Mouse (Mus musculus): ENCODE results near the gene Nfatc2.

Nfatc2 gene

DNA sequence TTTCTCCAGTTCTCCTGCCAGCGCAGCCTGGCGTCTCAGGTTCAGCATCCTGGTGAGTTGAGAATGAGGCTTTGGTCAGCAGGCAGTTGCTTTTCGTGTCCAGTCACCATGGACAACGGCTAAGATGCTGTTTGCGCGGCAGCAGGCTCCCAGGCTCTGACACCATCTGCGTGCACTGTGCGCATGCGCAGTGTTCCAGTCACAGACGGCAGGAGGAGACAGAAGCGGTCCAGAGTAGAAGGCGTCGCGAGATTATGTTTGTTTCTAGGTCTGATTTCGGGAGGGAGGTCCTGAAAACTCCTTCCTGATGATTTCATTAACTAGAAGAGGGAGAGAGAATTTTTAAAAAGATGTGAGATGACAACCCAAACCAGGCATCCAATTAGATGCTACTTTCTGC lies 121.5 kb downstream of the Nfatc2 start:
- no peak for DNase-seq

DNA sequence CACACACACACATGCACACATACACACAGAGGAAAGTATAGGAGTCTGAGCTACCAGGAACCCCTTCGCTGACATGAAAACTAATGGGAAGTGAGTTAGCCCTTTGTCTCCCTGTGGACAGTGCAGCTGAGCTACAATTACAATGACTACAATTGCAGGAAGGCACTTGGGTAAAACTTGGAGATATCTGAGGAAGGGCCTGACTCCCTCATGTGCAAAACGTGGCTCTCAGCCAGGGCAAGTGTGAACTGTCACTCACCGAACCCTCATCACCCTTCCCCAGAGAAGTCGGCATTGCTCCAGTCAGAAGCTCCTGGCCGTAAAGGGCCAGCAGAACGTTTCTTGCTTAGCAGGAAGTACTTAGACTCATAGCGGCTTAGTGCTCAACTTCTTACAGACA lies 123.0 kb downstream of the Nfatc2 start:
- DNase-seq = no peak

DNA sequence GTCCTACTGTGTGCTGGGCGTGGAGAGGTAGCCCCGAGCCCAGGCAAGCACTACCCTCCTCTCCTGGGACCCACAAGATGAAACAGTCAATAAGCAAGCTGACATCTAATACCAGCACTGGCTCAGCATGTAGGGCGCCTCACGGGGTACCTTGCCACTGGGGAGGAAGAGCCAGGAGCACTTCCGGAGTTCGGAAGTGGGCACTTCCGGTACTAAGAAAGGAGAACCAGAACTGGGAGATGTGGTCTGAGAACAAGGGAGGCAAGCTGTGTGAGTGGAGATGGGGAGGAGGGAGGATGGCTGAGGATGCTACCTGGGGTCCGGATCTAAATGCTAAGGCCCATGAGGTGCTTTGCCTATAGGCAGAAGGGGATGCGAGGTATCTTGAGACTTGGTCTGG lies 128.0 kb downstream of the Nfatc2 start:
- DNase-seq = no peak

DNA sequence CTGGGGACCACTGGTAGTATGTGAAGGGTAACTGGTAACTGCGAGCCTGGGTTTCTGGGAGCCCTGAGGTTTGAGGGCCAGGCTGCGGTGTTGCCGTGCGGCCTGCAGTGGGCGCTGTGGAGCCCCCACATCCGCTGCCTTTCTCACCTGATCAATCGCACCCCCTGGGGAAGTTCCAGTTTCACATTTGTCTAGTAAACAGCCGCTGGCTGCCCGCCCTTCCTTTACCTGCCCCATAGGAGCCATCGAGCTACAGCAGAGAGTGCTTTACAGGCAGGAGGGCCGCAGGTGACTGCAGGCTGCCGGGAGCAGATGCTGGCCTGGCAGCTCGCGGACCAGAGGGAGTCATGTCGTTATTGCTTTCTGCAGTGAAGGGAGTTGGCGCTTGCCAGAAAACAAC lies 128.6 kb downstream of the Nfatc2 start:
- DNase-seq = peak; percentile 66

DNA sequence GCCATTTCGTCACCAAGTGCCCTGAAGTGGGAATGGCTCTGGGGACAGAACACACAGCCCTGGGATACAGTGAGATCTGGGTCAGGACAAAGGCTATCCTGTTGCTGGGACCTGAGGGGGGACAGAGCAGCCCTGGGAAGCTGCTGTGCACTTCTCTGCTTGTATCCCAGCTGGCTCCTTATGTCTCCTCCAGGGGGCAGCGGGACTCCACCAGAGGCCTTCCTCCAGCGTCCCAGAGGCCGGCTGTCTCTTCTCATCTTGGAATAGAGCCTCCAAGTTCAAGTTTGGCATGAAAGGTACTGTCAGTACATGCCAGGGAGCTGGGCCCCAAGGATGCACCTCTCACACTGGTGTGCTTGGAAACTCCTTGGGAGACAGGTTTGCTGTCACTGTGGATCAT lies 132.4 kb downstream of the Nfatc2 start:
- DNase-seq = peak; percentile 49

DNA sequence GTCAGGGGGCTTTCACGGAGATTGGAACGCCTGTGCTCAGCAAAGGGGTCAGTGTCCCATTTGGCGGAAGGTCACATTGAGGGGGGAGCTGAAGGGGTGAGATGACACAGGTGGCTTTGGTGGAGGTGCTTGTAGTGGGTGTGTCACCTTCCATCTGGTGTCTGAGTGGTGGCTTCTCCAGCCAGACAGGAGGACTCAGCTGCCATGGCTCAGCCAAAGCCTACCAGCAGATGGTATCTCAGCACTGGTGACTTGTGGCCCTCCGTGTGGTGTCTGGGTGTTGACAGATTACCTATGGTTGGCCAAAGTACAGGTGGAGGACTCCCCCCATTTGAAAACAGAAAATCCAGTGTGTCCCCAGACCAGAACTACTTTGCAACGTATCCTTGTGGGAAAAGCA lies 134.3 kb downstream of the Nfatc2 start:
- no peak for DNase-seq

DNA sequence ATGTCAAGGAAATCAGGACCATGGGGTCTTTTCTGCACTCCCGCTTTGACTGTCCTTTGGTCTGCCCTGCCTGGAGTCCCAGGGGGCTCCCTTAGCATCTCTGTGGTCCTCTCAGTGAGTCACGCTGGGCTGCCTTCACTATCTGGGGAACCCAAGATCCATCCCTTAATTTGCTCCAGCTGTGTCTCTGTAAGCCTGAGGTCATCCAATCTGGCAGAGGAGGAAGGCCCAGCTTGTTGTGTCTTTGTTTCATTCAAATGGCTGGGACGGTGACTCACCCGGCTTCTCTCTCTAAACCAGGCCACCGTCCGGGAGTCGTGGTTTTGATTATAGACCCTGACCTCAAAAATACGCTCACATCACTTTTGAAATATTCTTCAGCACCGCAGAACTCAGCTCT lies 135.4 kb downstream of the Nfatc2 start:
- DNase-seq = no peak

DNA sequence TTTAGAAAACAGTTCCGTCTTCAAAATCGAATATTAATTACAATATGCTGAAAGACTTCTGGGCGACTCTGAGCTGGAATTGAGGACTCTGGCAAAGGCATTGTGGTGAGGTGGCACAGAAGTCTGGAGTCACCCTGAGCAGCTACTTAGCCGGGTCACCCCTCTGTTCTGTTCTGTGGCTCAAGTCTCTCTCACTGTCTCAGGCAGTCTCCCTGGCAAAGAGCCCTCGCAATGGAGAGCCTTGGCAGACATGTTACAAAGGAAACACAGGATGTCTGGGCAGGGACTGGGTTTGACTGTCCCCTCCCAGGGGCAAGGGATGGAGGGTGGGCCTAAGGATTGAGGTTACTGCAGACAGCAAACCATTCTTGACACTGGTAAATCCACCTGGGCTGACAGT lies 135.8 kb downstream of the Nfatc2 start:
- no peak for DNase-seq

DNA sequence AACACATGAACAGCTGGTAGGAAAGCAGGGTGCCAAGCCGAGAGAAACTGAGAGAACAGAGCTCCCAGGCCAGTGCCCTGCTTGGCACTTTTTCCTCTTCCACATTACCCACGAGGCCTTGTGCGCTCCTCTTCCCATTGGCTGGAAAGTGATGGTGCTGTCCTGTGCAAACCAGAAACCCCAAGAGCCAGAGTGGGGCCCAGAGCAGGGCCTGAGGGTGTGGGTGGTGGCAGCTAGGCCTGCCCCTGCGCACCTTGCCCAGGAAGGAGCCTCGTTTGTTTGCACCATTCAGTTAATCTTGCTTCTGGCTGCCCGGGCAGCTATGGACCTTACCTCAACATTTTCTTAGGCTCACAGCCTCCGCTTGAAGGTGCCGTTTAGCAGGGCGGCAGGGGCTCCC lies 139.6 kb downstream of the Nfatc2 start:
- no peak for DNase-seq

DNA sequence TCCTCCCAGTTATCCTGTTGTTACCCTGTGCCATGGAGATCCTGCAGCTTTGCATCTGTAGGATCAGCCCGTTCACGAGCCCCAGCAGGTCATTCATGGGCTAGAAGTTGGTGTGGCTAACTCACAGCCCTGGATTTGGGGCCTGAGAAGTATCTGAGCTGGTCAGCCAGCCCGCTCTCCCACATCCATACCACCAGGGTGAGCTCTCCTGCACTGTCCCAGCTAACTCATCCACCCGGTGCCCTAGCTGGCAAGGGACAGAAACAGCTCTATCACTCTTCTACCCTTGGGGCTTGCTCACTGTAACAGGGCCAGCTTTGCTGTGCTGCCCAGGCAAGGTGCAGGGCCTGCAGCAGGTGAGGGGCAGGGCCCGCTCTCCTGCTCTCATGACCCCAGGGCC lies 141.8 kb downstream of the Nfatc2 start:
- DNase-seq = no peak

DNA sequence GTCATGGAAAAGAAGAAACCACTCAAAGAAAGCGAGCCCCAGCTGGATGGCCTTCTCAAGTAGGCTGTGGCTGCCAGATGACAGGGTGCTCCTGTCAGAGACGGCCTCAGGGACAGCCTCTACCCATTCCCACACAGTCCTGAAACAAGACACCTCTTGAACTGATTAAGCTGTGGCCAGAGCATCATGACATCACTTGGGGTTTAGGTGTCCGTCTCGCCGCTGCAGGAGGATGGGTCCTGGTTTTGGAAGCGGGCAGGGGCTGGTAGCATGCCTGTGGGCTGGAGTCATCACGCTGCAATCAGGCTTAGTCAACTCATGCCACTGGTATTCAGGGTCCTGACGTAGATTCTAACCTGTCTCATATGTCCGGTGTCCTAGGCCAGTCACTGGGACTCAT lies 142.9 kb downstream of the Nfatc2 start:
- DNase-seq = no peak

DNA sequence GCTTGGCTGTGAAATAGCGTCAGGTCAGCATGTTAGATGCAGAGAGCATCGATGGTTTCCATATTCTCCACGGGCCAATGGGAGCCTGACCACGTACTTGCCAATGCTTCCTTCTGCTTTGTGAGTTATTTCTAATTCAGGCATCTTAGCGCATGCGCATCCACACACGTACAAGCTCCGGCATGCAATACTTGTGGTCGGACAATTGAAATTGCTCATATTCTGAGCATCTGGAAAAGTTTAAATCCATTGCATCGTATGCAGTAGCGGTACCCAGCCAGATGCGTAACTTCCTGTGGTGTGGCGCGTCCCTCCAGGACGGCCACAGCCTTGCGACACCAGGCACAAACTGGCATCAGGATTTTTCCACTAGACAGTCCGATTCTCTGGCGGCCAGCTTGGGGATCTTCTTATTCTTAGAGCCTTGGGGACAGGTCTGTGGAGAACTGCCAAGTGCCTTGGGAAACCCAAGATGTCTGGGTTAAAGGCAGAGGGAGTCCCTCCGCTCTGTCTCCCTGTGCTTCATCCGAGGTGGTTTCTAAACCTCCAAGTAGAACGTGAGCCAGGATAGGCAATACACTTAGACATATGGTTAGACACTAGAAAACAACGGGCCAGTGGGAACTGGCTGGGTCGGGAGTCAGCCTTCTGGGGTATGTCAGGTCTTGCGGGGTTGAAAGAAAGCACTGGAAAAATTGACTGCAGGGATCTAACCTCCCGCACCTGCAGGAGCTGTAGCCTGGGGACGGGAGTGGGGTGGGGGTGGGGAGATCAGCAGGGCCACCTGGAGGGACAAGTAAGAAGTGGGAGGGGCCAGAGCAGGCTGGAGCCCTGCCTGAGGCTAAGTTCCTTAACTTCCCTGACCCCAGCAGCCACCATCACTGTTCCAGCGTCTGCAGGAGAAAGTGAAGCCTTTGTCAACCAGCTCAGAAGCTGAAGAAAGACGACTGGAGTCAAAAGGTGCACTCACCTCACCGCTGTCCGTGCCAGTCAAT lies 149.4 kb downstream of the Nfatc2 start:
- no peak for DNase-seq

DNA sequence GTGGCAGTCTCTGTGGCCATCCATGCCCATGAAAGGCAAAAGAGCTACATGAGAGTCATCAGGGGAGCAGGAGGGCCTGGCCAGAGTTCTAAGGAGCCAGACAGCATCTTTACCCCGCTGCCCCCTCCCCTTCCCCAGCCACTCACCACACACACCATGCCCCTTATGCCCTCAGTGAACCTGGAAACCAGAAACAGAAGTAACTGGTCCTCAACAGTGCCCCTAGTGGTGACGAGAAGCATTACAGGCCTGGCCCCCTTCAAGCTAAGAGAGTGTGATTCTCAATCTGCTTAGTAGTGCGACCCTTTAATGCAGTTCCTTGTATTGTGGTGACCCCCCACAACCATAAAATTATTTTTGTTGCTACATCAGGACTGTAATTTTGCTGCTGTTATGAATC lies 150.5 kb downstream of the Nfatc2 start:
- DNase-seq = no peak

DNA sequence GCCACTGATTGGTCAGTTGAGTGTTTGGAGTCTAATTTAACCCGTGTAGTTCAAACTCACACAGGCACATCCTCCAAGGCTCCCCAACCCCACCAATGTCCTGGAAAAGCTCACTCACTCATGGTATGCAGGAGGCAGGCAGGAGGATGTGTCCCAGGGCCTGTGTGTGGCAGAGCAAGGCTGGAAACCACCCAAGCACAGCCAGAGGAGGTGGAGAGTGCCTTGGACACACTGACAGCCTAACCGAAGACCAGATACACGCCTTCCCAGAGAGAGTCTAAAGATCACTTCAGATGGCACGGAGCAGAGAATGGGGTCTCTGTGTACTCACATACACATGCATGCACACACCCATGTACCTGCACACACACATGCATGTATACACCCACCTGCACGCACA lies 153.4 kb downstream of the Nfatc2 start:
- peak; percentile 9 for DNase-seq

DNA sequence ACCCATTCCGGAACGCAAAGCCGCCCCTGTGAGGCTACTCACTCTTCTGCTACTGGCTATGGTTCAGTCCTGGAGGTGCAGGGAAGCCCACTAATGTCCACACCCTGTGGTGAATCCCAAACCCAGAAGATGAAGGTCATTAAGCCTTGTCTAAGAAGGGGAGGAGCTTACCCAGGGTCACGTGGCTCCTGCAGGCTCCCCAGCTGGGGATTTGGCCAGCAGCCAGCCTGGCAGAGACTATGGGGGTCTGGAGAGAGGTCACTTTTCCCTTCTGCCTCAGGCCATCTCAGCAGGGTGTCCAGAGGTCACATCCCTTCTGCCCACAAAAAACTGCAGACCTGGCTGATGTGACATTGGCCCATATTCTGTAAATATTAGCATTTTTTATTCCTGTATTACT lies 153.9 kb downstream of the Nfatc2 start:
- no peak for DNase-seq

DNA sequence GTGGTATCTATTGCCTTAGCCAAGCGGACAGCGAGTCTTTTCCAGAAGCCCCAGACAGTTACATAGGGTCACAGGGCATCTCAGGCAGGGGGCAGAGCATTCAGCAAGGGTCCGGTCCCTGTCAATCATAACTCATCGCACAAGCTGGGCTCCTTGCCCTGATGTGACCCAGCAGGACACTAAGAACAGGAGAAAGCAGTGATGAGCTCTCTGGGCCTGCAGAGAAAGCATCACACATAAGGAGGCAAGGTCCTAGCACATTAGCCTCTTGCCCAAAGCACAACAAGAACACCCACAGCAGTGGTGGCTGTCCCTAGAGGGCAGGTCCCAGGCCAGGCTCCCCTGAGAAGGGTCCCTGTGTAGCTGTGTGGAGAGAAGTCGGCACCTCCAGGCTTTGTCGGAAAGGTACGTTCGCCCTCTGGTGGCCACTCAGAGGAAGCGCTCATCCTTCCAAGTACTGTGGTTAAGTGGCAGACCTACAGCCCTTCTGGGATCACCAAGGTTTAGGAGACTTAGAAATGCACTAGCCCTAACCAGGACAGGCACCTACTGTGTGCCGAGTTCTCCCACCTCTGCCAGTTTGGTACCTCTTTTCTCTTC lies 156.1 kb downstream of the Nfatc2 start:
- peak; percentile 6 for DNase-seq

DNA sequence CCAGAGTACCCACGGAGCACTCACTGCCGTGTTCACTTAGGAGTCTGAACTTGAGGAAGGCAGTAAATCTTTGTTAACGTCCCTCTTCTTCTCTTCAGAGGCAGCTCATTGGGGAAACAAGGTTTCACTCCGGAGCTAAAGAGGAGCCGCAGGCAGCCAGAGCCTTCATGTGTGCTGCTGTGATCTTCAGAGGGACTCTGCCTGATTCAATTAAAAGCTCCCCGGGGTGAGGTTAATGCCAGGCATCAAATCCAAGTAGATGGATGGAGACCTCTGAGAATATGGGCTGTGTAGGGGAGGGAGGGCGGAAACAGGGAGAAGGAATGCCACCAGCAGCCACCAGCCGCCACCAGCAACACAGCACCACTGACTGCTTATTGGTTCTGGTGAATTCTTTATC lies 157.3 kb downstream of the Nfatc2 start:
- DNase-seq = no peak

DNA sequence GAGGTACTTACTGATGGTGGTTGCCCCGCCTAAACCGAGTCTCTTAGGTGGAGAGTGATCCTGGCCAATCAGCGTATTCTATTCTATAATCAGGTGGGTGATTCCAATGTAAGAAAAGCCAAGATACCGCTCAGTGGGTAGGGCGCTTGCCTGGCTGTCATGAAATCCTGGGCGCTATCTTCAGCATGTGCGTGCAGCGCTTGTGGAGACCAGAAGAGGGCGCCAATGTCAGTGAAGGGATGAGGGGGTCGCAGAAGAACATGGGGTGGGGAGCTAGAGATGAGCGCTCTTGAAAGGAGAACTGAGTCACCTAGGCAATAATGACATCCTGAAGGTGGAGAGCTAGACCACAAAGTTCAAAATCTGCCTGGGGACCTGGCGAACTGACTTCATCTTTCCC lies 160.0 kb downstream of the Nfatc2 start:
- no peak for DNase-seq

DNA sequence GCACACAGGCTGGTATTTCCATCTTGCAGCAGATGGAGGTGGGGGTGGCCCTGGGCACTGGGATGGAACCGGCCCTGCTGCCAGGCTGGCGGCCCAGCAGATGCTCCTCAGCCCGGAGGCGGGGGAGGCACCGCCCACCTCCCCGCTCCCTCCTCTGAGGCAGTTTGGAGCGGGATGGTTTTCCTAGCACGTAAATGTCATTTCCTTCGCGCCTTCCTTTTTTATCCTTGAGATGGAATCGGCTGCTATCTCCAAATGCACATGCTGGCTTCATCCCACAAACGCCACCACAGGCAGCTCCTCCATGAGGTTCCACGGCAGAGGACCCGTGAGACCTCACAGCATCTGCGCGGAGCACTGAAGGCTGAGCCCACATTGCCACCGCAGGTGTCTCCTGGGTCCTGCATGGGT lies 160.5 kb downstream of the Nfatc2 start:
- no peak for DNase-seq

DNA sequence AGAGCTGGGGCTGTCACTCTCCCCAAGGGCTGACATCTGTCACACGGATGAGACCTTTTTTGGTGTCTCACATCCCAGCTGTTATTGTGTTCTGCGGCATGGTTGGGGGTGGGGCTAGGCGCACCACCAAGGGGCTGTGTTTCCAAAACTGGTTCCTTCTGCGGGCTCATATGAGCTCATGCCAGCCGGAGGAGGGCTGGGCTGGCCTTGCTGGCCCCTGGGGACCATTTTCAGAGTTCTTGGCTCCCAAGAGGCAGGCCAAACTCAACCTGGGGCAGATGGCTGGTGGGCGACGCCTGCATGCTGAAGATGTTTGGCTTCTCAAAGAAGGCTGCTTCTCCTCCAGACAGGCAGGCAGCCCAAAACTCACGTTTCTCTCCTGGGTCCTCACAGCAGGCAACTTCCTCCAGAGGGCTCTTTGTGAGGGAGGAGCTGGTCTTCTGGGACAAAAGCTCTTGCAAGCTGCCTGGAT lies 162.4 kb downstream of the Nfatc2 start:
- DNase-seq = no peak

DNA sequence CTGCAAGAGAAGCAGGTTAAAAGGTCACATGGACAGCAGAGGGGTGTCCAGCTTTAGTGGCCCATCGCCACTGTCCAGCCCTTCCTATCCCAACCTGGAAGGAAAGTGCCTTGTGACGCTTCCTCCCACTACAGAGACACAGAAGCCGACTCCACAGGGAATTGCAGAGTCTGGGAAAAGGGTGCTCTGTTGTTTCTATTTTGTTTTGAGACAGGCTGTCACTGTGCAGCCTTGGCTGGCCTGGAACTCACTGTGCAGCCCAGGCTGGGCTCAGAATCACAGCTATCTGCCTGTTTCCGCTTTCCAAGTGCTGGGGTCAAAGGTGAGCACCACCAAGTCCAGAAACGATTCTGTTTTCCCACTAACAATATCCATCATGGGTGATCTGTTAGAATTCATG lies 167.3 kb downstream of the Nfatc2 start:
- no peak for DNase-seq

DNA sequence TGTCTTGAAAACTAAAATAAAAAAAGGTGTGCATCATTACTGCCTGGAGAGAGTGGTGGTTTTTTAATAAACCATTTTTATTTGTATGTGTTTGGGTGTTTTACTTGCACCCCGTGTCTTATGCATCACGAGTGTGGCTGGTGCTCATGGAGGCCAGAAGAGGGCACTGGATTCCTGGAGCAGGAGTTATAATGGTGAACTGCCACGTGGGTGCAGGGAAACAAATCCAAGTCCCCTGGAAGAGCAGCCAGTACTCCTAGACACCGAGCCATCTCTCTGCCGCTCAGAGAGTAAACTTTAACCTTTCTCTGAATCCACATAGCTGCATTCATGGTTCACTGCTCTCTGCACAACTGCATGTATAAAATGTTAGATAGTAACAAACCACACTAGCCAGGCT lies 168.1 kb downstream of the Nfatc2 start:
- DNase-seq = peak; percentile 61

DNA sequence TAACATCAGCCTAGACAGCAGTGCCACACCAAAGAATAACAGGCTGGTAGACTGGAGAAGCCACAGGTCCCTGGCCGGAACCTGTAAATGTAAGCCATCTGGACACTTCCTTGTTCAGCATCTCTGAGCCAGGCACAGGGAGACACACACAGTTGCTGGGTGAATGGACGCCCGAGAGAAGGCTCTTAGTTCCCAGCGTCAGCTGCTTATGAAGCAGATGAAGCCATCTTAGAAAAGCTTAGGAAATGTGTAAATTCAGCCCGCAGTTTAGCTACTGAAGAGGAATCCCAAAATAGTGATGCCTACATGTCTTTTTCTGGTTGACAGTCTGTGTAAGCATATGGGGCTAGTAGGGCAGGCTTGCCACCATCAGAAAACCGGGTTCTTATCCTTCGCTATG lies 169.1 kb downstream of the Nfatc2 start:
- DNase-seq = no peak

DNA sequence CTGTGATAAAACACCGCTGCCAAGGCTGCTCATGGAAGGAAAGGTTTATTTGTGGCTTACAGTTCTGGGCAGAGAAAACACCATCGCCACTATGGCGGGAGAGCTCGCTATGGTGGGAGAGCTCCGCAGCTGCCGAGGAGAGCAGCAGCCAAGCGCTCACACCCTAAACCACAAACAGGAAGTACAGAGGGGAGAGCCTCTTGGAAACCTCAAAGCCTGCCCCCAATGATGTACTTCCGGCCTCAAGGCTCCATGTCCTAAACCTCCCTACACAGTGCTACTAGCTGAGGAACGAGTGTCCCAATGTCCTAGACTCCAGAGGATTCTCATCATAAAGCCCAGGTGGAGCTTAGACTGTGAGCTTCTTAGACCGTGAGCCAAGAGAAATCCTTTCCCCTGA lies 171.9 kb downstream of the Nfatc2 start:
- no peak for DNase-seq

Data from kidney, adult 11 months (tissue).